Mouse (Mus musculus) skeletal muscle tissue, adult 2 months (tissue): ENCODE data around the gene Aamp.
A peak's percentile ranks its signal among the peaks of the same experiment; 100 is the strongest.
"Not testable (repeated sequence)": the region's sequence is repeated elsewhere in the genome, so short reads cannot be mapped to it uniquely, and the experiment has no call there.

Experiments
- DNase-seq: peaks from one replicate; pipeline ENCODE4 v3.0.0-alpha.2; 2012; ENCODE audit warnings: low read depth, low spot score

Gene Aamp

GRCm38 (mm10) chr1:74284543-74285160 lies at the start of gene Aamp, which contains the start of gene Pnkd:
Aamp (minus strand) TSS chr1:74284738.
Pnkd (plus strand) TSS chr1:74284930.
- DNase-seq, result peak; percentile 99

GRCm38 (mm10) chr1:74332930-74333329 lies 48.4 kb upstream of the Aamp start:
- DNase-seq, result no peak

GRCm38 (mm10) chr1:74332241-74332763 lies 47.8 kb upstream of the Aamp start:
- DNase-seq, result peak; percentile 96

- DNase-seq, result no peak
Measured at GRCm38 (mm10) chr1:74331046-74331681, 46.6 kb upstream of the Aamp start.

GRCm38 (mm10) chr1:74329899-74330431 lies 45.4 kb upstream of the Aamp start:
- no peak for DNase-seq

GRCm38 (mm10) chr1:74326916-74327315 lies 42.4 kb upstream of the Aamp start:
- not testable (repeated sequence) for DNase-seq

GRCm38 (mm10) chr1:74321396-74321795 lies 36.9 kb upstream of the Aamp start:
- no peak for DNase-seq

- DNase-seq, result no peak
Measured at GRCm38 (mm10) chr1:74318711-74319110, 34.2 kb upstream of the Aamp start.

GRCm38 (mm10) chr1:74316114-74316827 lies 31.7 kb upstream of the Aamp start:
- DNase-seq, result no peak

- no peak for DNase-seq
Measured at GRCm38 (mm10) chr1:74314796-74315195, 30.3 kb upstream of the Aamp start.

GRCm38 (mm10) chr1:74313049-74313692 lies 28.6 kb upstream of the Aamp start:
- peak; percentile 78 for DNase-seq

GRCm38 (mm10) chr1:74309767-74310166 lies 25.2 kb upstream of the Aamp start:
- DNase-seq, result no peak

GRCm38 (mm10) chr1:74308001-74308964 lies 23.7 kb upstream of the Aamp start:
- DNase-seq, result no peak

GRCm38 (mm10) chr1:74307146-74307545 lies 22.6 kb upstream of the Aamp start:
- DNase-seq, result no peak

- no peak for DNase-seq
Measured at GRCm38 (mm10) chr1:74305522-74305921, 21.0 kb upstream of the Aamp start, which contains the start of gene Tmbim1. Tmbim1 (minus strand) TSS chr1:74305622.

GRCm38 (mm10) chr1:74304946-74305345 lies 20.4 kb upstream of the Aamp start:
- DNase-seq, result no peak

GRCm38 (mm10) chr1:74304339-74304790 lies 19.8 kb upstream of the Aamp start:
- no peak for DNase-seq

GRCm38 (mm10) chr1:74303509-74304338 lies 19.2 kb upstream of the Aamp start:
- DNase-seq, result peak; percentile 53

GRCm38 (mm10) chr1:74302835-74303234 lies 18.3 kb upstream of the Aamp start:
- no peak for DNase-seq
